Mouse (Mus musculus) ES-E14 (cell line): ENCODE measurements around the gene Pnpla2.

Experiments
- CHD2 ChIP-seq: IDR thresholded peaks from 2 replicates; pipeline ENCODE4 v1.6.1; 2014; ENCODE audit warnings: mild to moderate bottlenecking, low read depth, low read length, inconsistent platforms
- HCFC1 ChIP-seq: IDR thresholded peaks from 2 replicates; pipeline ENCODE4 v1.6.1; 2012; ENCODE audit warnings: low read length, inconsistent platforms, borderline replicate concordance; ENCODE audit not compliant: insufficient read depth
- MAFK ChIP-seq: IDR thresholded peaks from 2 replicates; pipeline ENCODE4 v1.6.1; 2014; ENCODE audit warnings: mild to moderate bottlenecking, low read depth, low read length, inconsistent platforms; ENCODE audit not compliant: insufficient read depth
- ZNF384 ChIP-seq: IDR thresholded peaks from 2 replicates; pipeline ENCODE4 v1.6.1; 2012; ENCODE audit warnings: low read depth, low read length, inconsistent platforms

- no peak for TF ChIP-seq ZNF384
- no peak for TF ChIP-seq HCFC1
- TF ChIP-seq CHD2, result no peak
- TF ChIP-seq MAFK, result no peak
These were observed 34.8 kb upstream of the Pnpla2 start for GRCm38 (mm10) chr7:141420030-141420702.
